Mouse (Mus musculus) gastrocnemius, postnatal 25 days (tissue): ENCODE measurements around the gene Itgal. TPM values are rescaled to one million over a fixed set of nuclear protein-coding genes. Genes with fewer than 3 reads are reported as not detected.
"Not testable (repeated sequence)": the region's sequence is repeated elsewhere in the genome, so short reads cannot be mapped to it uniquely, and the experiment has no call there.

Source experiments
- DNase-seq: peaks from one replicate; pipeline ENCODE4 v3.0.0; 2022
- total RNA-seq, 2 experiments: library from RNA; stranded (reverse); gene quantifications; 1 replicate in 1 of 2; 2 replicates in 1 of 2; pipeline ENCODE4 v1.2.3; 2021

Gene Itgal
- total RNA-seq, 2 experiments from 2014 or later, result 0.26 to 0.40 TPM

DNA sequence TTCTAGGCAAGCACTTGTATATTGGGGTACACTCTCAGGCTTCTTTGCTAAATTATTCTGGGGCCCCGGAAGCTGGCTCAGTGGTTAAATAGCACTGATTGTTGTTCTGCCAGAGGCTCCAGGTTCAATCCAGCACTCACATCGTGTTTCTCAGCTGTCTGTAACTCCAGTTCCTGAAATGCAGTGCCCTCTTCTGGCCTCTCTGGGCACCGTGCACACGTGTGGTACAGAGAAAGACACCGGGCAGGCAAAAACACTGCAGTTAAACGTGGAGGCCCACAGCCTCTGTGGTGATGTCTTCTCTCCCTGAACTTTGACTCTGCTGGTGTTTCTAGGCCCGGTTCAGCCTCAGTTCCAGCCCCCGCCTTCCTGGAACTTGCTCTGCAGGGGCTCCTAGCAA lies 17.7 kb upstream of the Itgal start:
- no peak for DNase-seq

DNA sequence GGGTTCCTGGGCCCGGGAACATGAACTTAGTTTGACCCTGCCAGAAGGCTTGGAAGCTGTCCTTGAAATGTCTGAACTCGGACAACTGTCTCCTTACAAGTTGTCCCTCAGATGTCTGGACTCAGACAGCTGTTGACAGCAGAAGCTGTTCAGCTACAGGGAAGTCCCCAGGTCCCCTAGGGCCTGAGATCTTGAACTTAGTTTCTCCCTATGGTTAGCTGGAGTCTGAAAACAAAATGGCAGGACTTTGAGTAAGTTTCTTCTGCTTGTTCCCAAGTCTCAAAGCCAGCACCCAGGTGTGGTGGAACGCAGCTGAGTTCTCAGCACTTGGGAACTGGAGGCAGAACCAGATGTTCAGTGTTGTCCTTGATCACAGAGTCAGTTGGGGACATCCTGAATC lies 16.0 kb upstream of the Itgal start:
- DNase-seq, result no peak

DNA sequence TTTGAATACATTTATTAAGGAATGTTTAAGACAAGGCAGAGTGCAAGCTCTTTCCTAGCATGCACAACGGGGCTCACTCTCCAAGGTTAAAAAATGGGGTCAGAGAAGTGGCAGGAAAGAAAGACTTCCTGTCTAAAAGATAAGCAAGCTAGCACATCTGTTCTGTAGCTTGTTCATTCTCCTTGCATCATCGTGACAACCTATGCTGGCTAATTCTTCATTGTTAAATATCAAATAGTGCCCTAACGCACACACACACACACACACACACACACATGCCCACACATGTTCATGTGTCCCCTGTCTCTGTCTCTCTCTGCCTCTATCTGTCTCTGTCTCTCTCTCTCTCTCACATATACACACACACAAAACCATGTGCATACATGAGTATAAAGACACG lies 14.9 kb upstream of the Itgal start:
- no peak for DNase-seq

DNA sequence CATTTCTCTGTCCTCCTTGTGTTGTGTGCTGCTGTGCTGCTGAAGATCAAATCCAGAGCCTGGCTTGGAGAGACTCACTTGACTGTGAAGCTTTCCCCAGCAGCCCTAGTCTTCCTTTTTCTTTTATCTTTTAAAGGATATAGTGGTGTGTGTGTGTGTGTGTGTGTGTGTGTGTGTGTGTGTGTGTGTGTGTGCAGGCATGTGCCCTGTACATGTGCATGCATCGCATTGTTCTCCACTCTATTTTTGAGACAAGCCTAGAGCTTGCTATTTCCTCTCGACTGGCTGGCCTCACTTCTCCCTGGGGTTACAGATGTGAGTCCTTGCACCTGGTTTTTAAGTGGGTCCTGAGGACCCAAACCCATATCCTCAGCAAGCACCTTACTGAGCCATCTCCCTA lies 13.9 kb upstream of the Itgal start:
- DNase-seq, result no peak

DNA sequence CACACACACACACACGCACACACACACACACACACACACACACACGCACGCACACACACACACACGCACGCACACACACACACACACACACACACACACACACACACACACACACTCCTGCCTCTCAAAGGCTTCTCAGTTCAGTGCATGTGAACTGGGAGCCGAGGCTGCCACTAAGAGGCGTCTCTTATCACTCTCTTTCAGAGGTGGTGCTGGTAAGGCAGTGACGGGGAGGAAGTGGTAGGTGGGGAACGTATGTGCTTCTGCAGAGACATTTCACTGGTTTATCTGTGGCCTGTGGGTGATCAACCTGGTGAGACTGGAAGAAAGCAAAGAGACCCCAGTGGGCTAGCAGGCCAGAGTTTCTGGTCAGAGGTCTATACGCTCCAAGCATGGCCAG lies 10.9 kb upstream of the Itgal start:
- DNase-seq, result no peak

DNA sequence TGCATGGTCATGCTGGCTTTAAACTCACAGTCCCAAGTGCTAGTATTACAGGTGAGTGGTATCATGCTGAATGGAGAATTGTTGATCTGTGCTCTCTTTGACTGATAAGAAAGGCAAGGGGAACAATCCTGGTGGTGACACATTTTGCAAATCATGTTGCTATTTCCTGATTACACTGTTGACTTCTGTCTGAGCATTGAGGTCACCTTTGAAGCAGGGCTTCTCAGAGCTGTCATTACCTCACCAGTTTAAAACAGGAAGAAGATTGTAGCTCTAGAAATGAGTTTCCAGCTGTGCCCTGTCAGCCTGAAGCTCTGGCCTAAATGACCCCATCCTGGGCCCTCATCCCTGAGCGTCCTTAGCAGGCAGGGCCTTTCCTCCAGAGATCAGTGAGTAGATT lies 8.1 kb upstream of the Itgal start:
- DNase-seq, result no peak

DNA sequence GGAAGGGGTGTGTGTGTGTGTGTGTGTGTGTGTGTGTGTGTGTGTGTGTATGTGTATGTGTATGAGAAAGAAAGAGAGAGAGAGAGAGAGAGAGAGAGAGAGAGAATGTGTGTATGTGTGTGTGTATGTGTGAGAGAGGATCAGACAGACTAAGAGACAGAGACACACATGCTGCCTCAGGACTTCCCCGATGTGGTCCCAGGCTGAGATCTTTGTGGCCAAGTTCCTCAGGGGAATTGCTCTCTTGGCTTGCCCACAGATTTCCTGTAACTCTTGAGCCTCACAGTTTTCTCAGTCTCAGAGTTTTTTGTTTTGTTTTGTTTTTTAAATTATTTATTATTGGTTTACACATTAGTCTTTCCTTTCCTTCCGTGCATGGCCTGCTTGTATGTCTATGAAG lies 6.8 kb upstream of the Itgal start:
- no peak for DNase-seq

DNA sequence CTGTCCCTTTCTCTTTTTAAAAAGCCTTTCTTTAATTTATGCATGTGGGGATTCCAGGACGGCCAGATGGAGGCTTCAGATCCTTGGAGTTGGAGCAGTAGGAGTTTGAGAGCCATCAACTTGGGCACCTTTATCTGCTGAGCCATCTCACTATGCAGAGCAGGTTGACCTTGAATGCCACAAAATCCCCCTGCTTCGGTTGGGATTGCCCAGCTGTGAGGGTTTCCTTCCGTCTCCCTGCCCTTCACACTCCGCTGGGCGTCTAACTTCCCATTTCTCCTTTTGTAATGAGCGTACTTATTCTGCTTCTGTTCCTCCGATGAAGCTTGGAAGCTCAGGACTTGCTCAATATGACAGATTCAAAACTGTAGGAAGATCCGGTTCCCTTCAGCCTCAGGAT lies 5.9 kb upstream of the Itgal start:
- no peak for DNase-seq

DNA sequence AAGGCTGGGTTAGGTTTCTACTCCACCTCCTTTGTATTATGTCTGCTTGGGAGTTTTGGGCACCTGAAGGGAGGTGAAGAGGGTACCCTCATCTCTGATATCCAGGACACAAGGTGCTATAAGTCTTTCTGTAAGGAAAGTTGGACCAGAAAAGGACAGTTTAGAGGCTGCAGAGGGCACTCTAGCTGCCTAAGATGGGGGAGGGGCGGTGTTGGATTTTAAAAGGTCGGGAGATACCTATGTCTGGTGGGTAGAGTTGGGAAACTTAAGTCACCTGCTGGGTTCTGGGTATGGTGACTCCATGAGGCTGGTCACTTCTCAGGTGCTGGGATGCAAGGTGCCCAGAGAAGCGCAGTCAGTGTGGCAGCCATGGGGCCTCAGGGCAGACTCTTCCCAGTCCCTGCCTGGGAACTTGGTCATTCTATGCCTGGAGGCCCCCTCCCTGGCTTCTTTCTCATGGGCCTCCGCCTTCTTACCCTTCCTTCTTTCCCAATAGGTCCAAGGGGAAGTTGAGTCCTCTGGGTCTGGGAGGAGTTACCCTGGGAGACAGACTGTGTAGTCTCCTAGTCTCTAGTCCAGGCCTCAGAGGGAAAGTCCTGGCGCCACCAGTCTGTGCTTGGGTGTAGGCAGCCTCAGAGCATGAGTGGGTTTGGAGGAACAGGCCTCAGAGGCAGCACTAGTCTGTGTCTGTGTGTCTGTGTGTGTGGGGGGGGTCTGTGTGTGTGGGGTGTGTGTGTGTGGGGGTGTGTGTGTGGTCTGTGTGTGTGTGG lies 911 bp downstream of the Itgal start:
- no peak for DNase-seq

DNA sequence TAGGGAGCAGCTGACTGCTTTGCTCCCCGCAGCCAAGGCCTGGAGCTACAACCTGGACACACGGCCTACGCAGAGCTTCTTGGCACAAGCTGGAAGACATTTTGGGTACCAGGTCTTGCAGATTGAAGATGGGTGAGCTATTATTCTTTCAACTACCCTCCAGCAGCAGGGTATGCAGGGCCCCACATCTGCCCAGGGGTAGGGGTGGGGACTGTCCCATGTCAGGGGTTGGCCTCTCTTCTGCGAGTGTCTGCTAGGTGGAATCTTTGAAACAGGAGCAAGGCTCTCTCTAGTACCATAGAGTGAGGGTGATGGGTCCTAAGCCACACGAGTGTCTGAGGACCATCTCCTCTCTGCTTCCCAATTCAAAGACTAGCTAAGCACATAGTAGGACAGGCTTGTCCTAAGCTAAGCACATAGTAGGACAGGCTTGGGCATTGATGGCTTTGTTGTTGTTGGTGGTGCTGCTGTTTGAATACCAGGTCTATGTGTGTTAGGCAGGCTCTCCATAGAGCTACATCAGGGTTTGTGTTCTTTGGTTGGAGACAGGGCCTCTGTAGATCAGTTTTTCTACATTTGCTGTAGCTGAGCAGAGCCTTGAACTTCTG lies 1.6 kb downstream of the Itgal start:
- no peak for DNase-seq

DNA sequence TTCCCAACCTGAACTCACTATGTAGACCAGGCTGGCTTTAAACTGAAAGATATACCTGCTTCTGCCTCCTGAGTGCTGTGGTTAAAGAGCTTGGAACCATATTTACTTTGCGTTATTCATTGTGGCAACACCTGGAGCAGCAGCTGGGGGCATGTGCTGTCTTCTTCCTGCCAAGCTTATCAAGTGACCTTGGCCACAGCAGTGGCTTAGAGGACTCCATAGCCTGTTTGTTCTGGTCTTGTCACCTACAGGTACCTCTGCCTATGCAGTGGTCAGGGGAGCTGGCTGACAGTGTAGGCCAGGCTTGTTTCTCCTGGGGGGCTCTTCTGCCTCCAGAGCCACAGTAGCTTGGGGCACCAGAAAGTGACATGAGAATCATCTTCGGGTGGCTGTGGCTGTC lies 12.4 kb downstream of the Itgal start:
- DNase-seq, result no peak

DNA sequence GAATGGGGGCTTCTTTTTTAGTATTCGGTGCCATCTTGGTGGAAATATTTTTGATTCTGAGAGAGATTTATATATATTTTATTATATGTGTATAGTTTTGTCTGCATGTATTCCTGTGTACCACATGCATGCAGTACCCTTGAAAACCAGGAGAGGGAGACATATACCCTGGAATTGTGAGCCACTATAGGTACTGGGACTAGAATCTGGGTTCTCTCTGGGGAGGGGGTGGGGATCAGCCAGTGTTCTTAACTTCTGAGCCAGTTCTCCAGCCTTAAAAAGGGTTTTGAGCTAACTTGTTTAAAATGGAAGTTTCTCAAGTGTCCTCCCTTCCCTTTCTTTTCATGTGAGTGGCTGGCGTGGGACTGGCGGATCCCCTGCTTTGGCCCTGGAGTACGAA lies 12.8 kb downstream of the Itgal start:
- DNase-seq, result no peak

DNA sequence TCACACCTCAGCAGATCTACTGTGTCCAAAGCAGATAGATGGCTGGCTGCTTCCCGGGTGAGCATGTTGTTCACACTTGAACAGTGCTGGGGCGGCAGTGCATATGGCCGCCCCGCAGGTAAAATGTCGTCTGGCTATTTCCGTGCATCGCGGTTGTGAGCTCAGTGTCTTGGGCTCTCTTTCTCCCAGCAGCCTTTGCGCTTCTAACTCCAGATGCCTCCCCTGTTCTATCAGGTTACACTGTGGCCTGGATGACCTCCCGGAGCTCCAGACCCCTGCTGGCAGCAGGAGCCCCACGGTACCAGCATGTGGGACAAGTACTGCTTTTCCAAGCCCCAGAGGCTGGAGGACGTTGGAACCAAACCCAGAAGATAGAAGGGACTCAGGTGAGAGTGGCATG lies 13.9 kb downstream of the Itgal start:
- no peak for DNase-seq

DNA sequence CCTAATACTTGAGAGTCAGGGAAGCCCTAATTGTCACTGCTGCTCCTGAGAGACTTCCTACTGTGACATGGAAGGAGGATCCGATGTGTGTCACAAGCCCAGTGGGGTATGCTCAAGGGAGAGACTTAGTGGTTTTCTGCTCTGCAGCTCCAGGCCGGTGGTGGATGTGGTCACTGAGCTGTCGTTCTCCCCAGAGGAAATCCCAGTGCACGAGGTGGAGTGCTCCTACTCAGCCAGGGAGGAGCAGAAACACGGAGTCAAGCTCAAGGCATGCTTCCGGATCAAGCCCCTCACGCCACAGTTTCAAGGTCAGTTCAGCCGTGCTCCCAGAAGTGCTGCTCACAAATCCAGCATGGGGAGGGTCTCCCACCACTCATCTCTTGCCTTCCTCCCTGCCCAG lies 17.9 kb downstream of the Itgal start:
- DNase-seq, result no peak

DNA sequence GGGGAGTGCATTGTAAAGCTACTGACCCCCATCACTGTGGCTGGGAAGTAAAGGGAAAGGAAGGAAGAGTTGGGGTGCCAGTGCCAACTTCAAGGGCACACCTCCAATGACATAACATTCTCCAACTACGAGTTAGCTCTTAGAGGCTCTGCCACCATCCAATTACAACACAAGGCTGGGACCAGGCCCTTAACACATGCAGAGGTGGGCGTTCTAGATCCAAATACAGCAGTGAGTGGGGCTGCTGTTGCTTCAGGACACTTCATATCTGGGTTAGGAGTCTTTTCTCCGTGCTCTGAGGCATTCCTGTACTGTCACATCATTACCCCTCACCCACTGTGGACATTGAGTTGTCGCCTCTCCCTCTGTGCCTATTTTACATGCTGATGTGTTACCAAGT lies 25.0 kb downstream of the Itgal start:
- DNase-seq, result no peak

DNA sequence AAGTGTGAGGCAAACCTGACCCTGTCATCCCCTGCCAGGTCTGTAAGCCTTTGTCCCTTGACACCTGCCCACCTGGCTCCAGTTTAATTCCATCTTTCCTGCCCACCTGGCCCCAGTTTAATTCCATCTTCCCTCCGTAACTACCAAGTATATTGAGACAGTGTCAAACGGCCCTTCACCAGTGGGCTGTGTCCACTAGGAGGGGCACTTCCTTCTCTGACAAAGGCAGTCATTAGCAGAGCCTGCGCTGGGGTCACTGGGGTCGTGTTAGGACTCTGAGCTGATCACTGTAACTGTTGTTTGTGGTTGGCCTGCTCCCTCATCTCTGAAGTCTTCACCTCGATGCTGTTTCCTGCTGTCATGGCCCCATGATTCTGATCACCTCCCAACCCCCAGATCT lies 26.0 kb downstream of the Itgal start:
- DNase-seq, result no peak

DNA sequence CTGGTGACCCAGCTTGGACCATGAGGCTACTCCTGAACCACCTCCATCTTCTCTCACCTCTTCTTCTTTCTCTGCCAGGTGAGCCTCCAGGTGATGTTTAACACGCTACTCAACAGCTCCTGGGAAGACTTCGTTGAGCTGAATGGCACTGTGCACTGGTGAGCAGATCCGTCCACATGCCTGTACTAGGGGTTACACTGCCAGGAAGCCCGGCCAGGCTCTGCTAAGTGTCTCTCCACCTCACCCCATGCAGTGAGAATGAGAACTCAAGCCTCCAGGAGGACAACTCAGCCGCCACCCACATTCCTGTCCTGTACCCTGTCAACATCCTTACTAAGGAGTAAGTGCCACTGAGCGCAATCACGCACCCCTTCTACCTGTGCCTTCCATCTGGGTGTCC lies 28.9 kb downstream of the Itgal start:
- no peak for DNase-seq

DNA sequence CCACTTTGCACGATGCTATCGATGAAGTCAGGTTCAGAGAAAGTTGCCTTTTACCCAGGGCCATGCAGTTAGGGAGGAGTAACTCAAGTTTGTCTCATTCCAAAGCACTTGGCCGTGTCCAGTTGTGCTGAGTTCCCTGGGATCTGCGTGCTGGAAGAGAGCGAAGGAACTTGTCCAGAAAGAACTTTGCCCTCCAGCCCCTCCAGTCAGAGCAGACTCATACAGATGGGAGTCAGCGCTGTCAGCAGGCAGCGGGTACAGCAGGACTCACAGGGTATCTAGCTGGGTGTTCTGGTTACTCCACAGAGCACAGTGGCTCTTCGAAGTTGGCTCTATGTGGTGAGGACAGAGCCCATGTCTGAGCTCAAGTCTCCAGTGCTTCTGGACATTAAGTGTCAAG lies 29.5 kb downstream of the Itgal start:
- DNase-seq, result no peak

DNA sequence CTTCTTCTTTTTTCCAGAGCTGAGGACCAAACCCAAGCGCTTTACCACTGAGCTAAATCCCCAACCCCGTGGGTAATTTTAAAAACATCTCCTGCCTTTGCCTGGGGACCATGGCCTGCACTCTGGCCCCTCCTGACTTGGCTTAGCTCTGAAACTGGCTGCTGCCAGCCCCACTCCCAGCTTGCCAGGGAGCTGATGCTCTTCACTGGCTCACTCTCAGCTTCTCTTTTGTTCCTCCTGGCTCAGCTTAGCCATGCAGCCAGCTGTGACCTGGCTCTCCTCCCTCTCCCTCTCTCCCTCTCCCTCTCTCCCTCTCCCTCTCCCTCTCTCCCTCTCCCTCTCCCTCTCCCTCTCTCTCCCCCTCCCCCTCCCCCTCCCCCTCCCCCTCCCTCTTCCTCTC lies 30.6 kb downstream of the Itgal start:
- peak; percentile 83 for DNase-seq

DNA sequence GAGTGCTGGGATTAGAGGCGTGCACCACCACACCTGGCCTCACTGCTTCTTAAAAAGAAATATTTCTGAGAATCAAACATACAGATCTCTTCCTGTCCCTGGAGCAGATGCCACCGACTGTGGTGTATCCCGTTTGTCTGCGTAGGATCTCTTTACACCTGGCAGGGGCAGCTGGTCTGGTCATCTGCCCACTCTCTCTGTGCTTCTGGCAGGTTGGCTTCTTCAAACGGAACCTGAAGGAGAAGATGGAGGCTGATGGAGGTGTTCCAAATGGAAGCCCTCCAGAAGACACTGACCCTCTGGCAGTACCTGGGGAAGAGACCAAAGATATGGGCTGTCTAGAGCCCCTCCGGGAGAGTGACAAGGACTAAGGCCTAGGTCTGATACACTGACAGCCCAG lies 37.2 kb downstream of the Itgal start:
- no peak for DNase-seq

DNA sequence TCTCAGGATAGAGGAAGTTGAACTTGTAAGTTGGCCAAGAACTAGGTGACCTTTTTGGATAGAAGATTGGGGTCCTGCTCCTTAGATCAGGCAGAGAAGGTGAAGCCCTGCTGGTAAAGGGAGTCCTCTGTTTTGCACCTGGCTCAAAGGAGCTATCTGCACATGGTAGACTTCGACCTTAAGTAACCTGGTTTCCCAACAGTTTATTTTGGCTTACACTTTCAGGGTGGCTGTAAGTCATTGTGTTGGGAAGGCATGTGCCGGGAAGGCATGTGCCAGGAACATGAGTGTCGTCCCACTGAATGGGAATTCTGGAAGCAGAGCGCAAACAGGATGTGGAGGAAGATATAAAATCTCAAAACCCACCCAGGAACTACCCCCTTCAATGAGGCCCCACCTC lies 39.5 kb downstream of the Itgal start:
- no peak for DNase-seq

DNA sequence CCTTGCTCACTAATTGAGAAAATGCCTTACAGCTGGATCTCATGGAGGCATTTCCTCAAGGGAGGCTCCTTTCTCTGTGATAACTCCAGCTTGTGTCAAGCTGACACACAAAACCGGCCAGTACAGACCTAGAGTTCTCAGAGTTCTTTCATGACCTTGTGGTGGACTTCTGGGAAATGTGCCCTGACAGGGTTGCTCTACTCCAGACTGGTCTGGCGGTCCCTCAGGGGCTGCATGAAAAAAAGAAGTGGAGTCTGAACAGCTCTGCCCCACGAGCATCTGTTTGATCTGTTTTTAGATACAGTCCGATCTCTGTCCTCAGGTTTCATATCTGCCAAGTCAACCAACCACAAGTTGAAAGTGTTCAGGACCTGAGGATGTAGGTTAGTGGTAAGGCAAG lies 41.6 kb downstream of the Itgal start:
- DNase-seq, result no peak

DNA sequence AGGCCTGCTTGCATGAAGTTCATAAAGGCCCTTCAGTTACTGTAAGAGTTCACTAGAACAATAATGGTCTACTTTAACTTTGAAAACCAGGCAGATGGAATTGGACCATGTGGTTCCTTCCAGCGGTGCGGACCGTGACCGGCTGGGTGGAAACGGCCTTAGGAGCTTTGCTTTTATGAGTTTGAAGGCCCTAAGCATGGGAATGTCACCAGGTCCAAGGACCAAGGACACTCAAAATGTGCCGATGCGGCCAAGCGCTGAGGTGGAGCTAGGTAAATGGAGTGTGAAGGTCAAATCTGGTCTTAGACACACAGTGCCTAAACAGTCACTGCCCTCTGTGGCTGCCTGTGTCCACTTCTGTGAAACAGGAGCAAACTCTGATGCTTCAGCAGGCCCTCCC lies 45.3 kb downstream of the Itgal start:
- no peak for DNase-seq

DNA sequence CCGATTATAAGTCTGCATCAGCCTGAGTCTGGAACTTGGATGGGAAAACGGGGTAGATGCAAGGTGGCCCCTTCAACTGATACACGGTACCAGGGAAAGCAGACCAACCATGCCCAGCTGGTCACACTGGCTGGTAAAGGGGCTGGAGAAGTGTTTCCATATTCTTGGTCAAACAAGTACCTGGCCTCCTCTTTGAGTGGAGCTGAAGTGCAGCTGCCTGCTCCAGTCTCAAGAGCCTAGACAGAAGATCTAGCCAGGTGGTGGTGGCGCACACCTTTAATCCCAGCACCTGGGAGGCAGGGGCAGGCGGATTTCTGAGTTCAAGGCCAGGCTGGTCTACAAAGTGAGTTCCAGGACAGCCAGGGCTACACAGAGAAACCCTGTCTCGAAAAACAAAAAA lies 45.8 kb downstream of the Itgal start:
- DNase-seq, result not testable (repeated sequence)

DNA sequence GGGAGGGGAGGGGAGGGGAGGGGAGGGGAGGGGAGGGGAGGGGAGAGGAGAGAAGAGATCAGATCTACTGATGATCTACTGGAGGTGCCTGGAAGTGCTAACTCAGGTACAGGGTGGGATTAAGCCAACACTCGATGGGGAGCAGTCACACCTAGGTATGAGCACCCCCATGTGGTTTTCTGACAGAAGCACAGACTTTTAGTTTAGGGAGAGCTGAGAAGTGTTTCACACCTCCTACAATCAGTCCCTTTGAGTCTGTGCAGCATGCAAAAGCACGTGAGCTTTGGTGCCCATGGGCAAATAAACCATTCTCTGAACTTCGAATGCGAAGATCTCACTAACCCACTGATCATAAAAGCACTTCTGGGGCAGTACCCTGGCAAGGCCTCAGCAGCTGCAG lies 46.3 kb downstream of the Itgal start:
- DNase-seq, result no peak
